Comparison of ENCODE assay signal across 11 mouse cellular contexts in genomic region chr10:16893316-16893715, GRCm38 (mm10).
"Had no signal": no experiment of that assay in that cellular context is flagged by ENCODE, and none has a peak within 500 bp of the region (broad histone marks: within the 10 kb centered on the region; RNA-seq: fewer than 3 reads in every experiment).

No protein-coding gene starts in this region.

- DNase-seq: retina, postnatal 1 day; right cerebral cortex, adult 18-20 months; right cerebral cortex, postnatal 14 days; right cerebral cortex, postnatal 25 days; right cerebral cortex, postnatal 4 days; thymus, adult 18-20 months; thymus, adult 2 months; thymus, postnatal 14 days; thymus, postnatal 25 days; thymus, postnatal 36 days; thymus, postnatal 4 days had no signal
